Mouse (Mus musculus): ENCODE measurements around the gene Ehd3. TPM values are rescaled to one million over a fixed set of nuclear protein-coding genes. Genes with fewer than 3 reads are reported as not detected.

Gene Ehd3
- polyA plus RNA-seq, 1 experiment from 2014 or later: 3.1 TPM

Other genes with a start within 250 kb of the Ehd3 start
- gene Galnt14, start 93.7 kb upstream of the Ehd3 start, polyA plus RNA-seq (2015; fragmentation: Nextera tagmentation; extraction: Ambion mirVana): 0.61 and 0.75 TPM in 2 replicates
- 2.2 and 2.6 TPM in 2 replicates for gene Xdh, start 146.1 kb downstream of the Ehd3 start, polyA plus RNA-seq (2015; fragmentation: Nextera tagmentation; extraction: Ambion mirVana)
- not detected in 2 replicates for gene Srd5a2, start 243.8 kb downstream of the Ehd3 start, polyA plus RNA-seq (2015; fragmentation: Nextera tagmentation; extraction: Ambion mirVana)